Mouse (Mus musculus) bone marrow, adult 2 months (tissue): Measurements from ENCODE around the gene Hc.

ENCODE experiments used
- CTCF ChIP-seq: fragments of 200-500 bp; IDR thresholded peaks from 2 replicates; pipeline ENCODE4 v1.5.1; 2011; ENCODE audit warnings: low read length, control low read depth; ENCODE audit not compliant: control insufficient read depth, insufficient read depth
- POLR2A ChIP-seq: fragments of 200-500 bp; IDR thresholded peaks from 2 replicates; pipeline ENCODE4 v1.6.1; 2011; ENCODE audit warnings: low read depth, mild to moderate bottlenecking, control low read depth, low read length, borderline replicate concordance; ENCODE audit not compliant: control insufficient read depth

- TF ChIP-seq CTCF, result no peak
- no peak for TF ChIP-seq POLR2A
Observed at GRCm38 (mm10) chr2:34961481-34962036, 99.7 kb downstream of the Hc start, which contains the start of gene Traf1.
